Mouse (Mus musculus) neural tube, embryonic 15.5 days (tissue): ENCODE results near the gene Dab1. TPM values are rescaled to one million over a fixed set of nuclear protein-coding genes. Genes with fewer than 3 reads are reported as not detected.

Experiments
- ATAC-seq: fragments of 200-750 bp; cut with Nextera tagmentation; 2 replicates; pipeline ENCODE4 v1.8.0; 2017; ENCODE audit warnings: mild to moderate bottlenecking, moderate TSS enrichment, moderate library complexity; ENCODE audit not compliant: low FRiP score
- H3K27ac ChIP-seq: fragments of 300-500 bp; sonication (generic); replicated peaks from 2 replicates; pipeline ENCODE4 v1.5.1; 2015; ENCODE audit warnings: mild to moderate bottlenecking, inconsistent platforms
- H3K27me3 ChIP-seq: fragments of 300-500 bp; sonication (generic); replicated peaks from 2 replicates; pipeline ENCODE4 v1.6.1; 2015; ENCODE audit warnings: inconsistent platforms
- H3K36me3 ChIP-seq: fragments of 300-500 bp; sonication (generic); 2 replicates; pipeline ENCODE4 v1.6.1; 2015; ENCODE audit warnings: inconsistent platforms
- H3K4me1 ChIP-seq: fragments of 300-500 bp; sonication (generic); 2 replicates; pipeline ENCODE4 v1.6.1; 2015; ENCODE audit warnings: inconsistent platforms
- H3K4me2 ChIP-seq: fragments of 300-500 bp; sonication (generic); 2 replicates; pipeline ENCODE4 v1.6.1; 2015; ENCODE audit warnings: inconsistent platforms, mild to moderate bottlenecking, moderate library complexity
- H3K4me3 ChIP-seq: fragments of 300-500 bp; sonication (generic); replicated peaks from 2 replicates; pipeline ENCODE4 v1.5.1; 2015; ENCODE audit warnings: mild to moderate bottlenecking, inconsistent platforms
- H3K9ac ChIP-seq: fragments of 300-500 bp; sonication (generic); replicated peaks from 2 replicates; pipeline ENCODE4 v1.6.1; 2015; ENCODE audit warnings: mild to moderate bottlenecking, inconsistent platforms
- H3K9me3 ChIP-seq: fragments of 300-500 bp; sonication (generic); replicated peaks from 2 replicates; pipeline ENCODE4 v1.6.1; 2016; ENCODE audit warnings: inconsistent platforms
- WGBS: fragments of 180-500 bp; shearing (Covaris S2); methylation state at CpG from one replicate; pipeline ENCODE4 v1.1.7; 2015; ENCODE audit warnings: mixed read lengths; 5-methylcytosine and 5-hydroxymethylcytosine counted together
- polyA plus RNA-seq: library from polyadenylated mRNA; unstranded; fragments of >200 nt; fragmentation: Nextera tagmentation; extraction: Ambion mirVana; gene quantifications from 2 replicates; pipeline ENCODE4 v1.2.1, GENCODE M21; 2015

The Dab1 gene
- polyA plus RNA-seq, 1 experiment from 2014 or later: 57.9 TPM

GRCm38 (mm10) chr4:104281518-104281917 is 662.4 kb downstream of the Dab1 start:
- no peak for ATAC-seq
- 63% methylated on average over 3 of the region's 3 CpGs for WGBS
- no peak overlapping the region for H3K4me2 ChIP-seq

DNA sequence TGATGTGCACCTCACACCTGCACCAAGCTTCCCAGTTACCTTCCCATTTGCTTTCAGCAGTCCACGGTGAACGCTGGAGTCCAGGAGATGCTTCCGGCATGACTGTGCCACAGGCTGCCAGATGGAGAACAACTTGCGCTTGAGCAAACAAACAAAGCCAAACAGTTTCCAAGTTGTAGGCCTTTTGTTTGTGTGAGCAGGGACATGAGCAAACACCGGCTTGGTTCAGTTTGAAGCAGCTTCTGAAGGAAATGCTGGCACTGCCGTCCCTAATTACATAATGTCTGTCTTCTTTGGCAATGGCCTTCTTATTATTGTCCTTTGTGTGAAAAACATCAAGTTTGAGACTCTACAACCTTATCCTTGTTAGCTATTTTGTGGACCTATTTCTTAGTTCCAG is 664.7 kb downstream of the Dab1 start:
- Histone ChIP-seq H3K27ac (no peak overlapping the region), H3K4me1 (no peaks in the 10 kb centered on the region), H3K9ac (no peak overlapping the region), H3K9me3 (no peaks in the 10 kb centered on the region), H3K27me3 (no peaks in the 10 kb centered on the region), H3K4me2 (no peak overlapping the region), H3K4me3 (no peak overlapping the region), H3K36me3 (no peaks in the 10 kb centered on the region)
- 75% methylated on average over 6 of the region's 6 CpGs for WGBS
- ATAC-seq: no peak

More at GRCm38 (mm10) chr4:104281518-104281917, 662.4 kb downstream of the Dab1 start:
- no peak overlapping the region for H3K4me3 ChIP-seq
- no peaks in the 10 kb centered on the region for H3K9me3 ChIP-seq
- no peaks in the 10 kb centered on the region for H3K4me1 ChIP-seq
- H3K27ac ChIP-seq: no peak overlapping the region
- H3K27me3 ChIP-seq: no peaks in the 10 kb centered on the region
- H3K36me3 ChIP-seq: no peaks in the 10 kb centered on the region
- H3K9ac ChIP-seq: no peak overlapping the region

GRCm38 (mm10) chr4:104288401-104288800 is 669.2 kb downstream of the Dab1 start:
- Histone ChIP-seq H3K27ac (no peak overlapping the region), H3K36me3 (no peaks in the 10 kb centered on the region), H3K4me2 (no peak overlapping the region), H3K4me1 (no peaks in the 10 kb centered on the region), H3K4me3 (no peak overlapping the region), H3K9me3 (no peaks in the 10 kb centered on the region), H3K27me3 (no peaks in the 10 kb centered on the region), H3K9ac (no peak overlapping the region)
- ATAC-seq: no peak
- WGBS: 63% methylated on average over 3 of the region's 3 CpGs

GRCm38 (mm10) chr4:104301764-104302163 is 682.6 kb downstream of the Dab1 start:
- no peak overlapping the region for H3K4me3 ChIP-seq
- no peaks in the 10 kb centered on the region for H3K36me3 ChIP-seq
- no peak overlapping the region for H3K9ac ChIP-seq
- no peak for ATAC-seq
- no peaks in the 10 kb centered on the region for H3K9me3 ChIP-seq
- no peak overlapping the region for H3K4me2 ChIP-seq
- peaks cover 4% of the 10 kb centered on the region for H3K4me1 ChIP-seq
- no peak overlapping the region for H3K27ac ChIP-seq
- no peaks in the 10 kb centered on the region for H3K27me3 ChIP-seq
- WGBS: 75% methylated on average over 3 of the region's 3 CpGs

DNA sequence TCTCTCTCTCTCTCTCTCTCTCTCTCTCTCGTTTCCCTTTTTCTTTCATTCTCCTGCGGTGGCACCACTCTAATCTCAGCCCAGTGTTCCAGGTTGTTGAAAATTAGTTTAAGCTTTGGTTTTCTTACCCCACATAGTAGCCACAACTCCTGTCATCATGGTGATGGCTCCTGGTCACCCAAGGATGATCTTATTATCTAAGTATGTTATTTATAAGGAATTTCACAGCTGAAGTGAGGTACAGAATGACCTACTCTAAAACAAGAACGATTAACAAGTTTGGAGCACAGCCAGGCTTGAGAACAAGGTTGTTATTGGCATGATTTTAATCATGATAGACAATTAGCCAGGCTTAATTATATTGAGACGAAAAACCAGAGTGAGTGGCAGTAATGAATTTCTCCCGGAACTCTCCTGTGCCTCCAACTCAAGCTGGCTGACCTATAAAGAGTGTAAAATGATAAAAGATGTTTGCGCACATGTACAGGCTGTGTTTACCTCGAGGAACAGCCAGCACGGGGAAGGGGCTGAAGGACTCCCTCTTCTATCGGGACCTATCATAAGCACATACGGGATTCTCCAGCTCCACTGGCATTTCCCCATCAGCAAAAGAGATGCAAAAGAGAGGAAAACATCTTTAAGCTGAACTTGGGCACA is 684.0 kb downstream of the Dab1 start:
- Histone ChIP-seq H3K27me3 (no peaks in the 10 kb centered on the region), H3K9me3 (no peaks in the 10 kb centered on the region), H3K36me3 (no peaks in the 10 kb centered on the region), H3K4me1 (peaks cover 4% of the 10 kb centered on the region), H3K9ac (no peak overlapping the region), H3K27ac (no peak overlapping the region), H3K4me2 (no peak overlapping the region), H3K4me3 (no peak overlapping the region)
- WGBS: 49% methylated on average over 10 of the region's 10 CpGs
- ATAC-seq: no peak

DNA sequence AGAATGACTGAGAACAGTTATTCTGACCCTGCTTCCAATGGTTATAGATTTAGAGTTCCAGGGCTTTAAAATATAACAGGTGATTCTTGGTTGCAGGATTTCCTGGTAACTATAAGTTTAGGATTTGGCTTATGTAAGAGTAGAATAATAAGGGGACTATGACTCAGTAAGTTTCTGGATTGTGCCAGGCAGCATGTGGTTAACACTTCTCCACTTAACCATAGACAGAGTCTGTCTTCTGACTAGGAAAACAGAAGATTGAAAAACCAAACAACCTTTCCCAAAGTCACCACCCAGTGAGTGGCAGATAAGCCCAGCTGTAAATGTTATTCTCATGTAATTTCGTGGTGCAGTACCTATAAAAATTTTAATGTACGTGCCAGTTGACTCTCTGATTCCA is 688.6 kb downstream of the Dab1 start:
- Histone ChIP-seq H3K9me3 (no peaks in the 10 kb centered on the region), H3K4me2 (no peak overlapping the region), H3K36me3 (no peaks in the 10 kb centered on the region), H3K4me3 (no peak overlapping the region), H3K27me3 (no peaks in the 10 kb centered on the region), H3K9ac (no peak overlapping the region), H3K27ac (no peak overlapping the region), H3K4me1 (peaks cover 4% of the 10 kb centered on the region)
- no peak for ATAC-seq
- 58% methylated on average over 2 of the region's 2 CpGs for WGBS

DNA sequence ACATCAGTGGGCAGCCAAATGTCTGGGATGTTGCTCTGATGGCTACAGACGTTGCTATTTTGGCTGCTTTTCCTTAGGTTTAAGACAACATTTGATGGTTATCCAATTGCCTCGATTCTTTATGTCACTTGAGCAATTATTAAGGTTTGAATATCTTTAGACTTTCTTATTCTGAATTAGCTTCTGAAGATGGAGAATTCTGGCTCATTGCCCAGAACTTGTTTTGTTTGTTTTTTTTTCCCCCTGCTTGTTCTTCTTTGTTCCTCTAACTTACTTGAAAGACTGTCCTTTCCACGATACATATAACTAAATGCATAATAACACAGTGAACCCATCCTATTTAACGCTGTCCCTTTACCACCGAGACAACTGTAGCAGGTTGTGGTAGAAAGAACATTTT is 707.1 kb downstream of the Dab1 start:
- WGBS: 51% methylated on average over 5 of the region's 5 CpGs
- ATAC-seq: no peak
- Histone ChIP-seq H3K27ac (no peak overlapping the region), H3K9me3 (no peaks in the 10 kb centered on the region), H3K27me3 (no peaks in the 10 kb centered on the region), H3K36me3 (no peaks in the 10 kb centered on the region), H3K9ac (no peak overlapping the region), H3K4me2 (no peak overlapping the region), H3K4me3 (no peak overlapping the region), H3K4me1 (no peaks in the 10 kb centered on the region)

GRCm38 (mm10) chr4:104331896-104332295 is 712.7 kb downstream of the Dab1 start:
- Histone ChIP-seq H3K4me2 (no peak overlapping the region), H3K27ac (no peak overlapping the region), H3K36me3 (no peaks in the 10 kb centered on the region), H3K9ac (no peak overlapping the region), H3K4me3 (no peak overlapping the region), H3K9me3 (no peaks in the 10 kb centered on the region), H3K4me1 (no peaks in the 10 kb centered on the region), H3K27me3 (no peaks in the 10 kb centered on the region)
- no peak for ATAC-seq
- WGBS: 66% methylated on average over 6 of the region's 6 CpGs

- H3K27me3 ChIP-seq: no peaks in the 10 kb centered on the region
- no peak overlapping the region for H3K4me2 ChIP-seq
- WGBS: 53% methylated on average over 3 of the region's 3 CpGs
- H3K9me3 ChIP-seq: no peaks in the 10 kb centered on the region
- no peaks in the 10 kb centered on the region for H3K4me1 ChIP-seq
- no peak overlapping the region for H3K9ac ChIP-seq
- H3K27ac ChIP-seq: no peak overlapping the region
- H3K4me3 ChIP-seq: no peak overlapping the region
- H3K36me3 ChIP-seq: no peaks in the 10 kb centered on the region
- no peak for ATAC-seq
Measured at GRCm38 (mm10) chr4:104332399-104332798, 713.2 kb downstream of the Dab1 start.

GRCm38 (mm10) chr4:104337279-104337678 is 718.1 kb downstream of the Dab1 start:
- H3K36me3 ChIP-seq: no peaks in the 10 kb centered on the region
- ATAC-seq: no peak
- H3K4me2 ChIP-seq: no peak overlapping the region
- H3K27ac ChIP-seq: no peak overlapping the region
- 48% methylated on average over 10 of the region's 10 CpGs for WGBS
- no peak overlapping the region for H3K4me3 ChIP-seq
- H3K27me3 ChIP-seq: no peaks in the 10 kb centered on the region
- H3K9ac ChIP-seq: no peak overlapping the region
- H3K9me3 ChIP-seq: no peaks in the 10 kb centered on the region
- H3K4me1 ChIP-seq: no peaks in the 10 kb centered on the region

- H3K9me3 ChIP-seq: no peaks in the 10 kb centered on the region
- H3K4me1 ChIP-seq: no peaks in the 10 kb centered on the region
- H3K27ac ChIP-seq: no peak overlapping the region
- no peak overlapping the region for H3K4me3 ChIP-seq
- no peak for ATAC-seq
- no peak overlapping the region for H3K9ac ChIP-seq
- H3K4me2 ChIP-seq: no peak overlapping the region
- no peaks in the 10 kb centered on the region for H3K27me3 ChIP-seq
- 94% methylated on average over 2 of the region's 2 CpGs for WGBS
- H3K36me3 ChIP-seq: no peaks in the 10 kb centered on the region
Measured at GRCm38 (mm10) chr4:104338382-104338781, 719.2 kb downstream of the Dab1 start.

GRCm38 (mm10) chr4:104361345-104361744 is 742.2 kb downstream of the Dab1 start:
- Histone ChIP-seq H3K27ac (no peak overlapping the region), H3K36me3 (no peaks in the 10 kb centered on the region), H3K9me3 (no peaks in the 10 kb centered on the region), H3K9ac (no peak overlapping the region), H3K4me1 (peaks cover 4% of the 10 kb centered on the region), H3K4me2 (no peak overlapping the region), H3K4me3 (no peak overlapping the region), H3K27me3 (peaks cover 11% of the 10 kb centered on the region)
- ATAC-seq: no peak
- 80% methylated on average over 1 of the region's 1 CpGs for WGBS
